Mouse (Mus musculus) layer of hippocampus, postnatal 36 days (tissue): ENCODE data around the gene Gm21905. TPM values are rescaled to one million over a fixed set of nuclear protein-coding genes. Genes with fewer than 3 reads are reported as not detected.

Experiments
- total RNA-seq, 2 experiments: library from RNA; stranded (reverse); gene quantifications; 2 replicates each; pipeline ENCODE4 v1.2.3; 2021

Gm21905 gene
- total RNA-seq, 2 experiments from 2014 or later = not detected

Other genes with a start within 250 kb of the Gm21905 start
- 100 to 1,000 TPM; 163 to 183 TPM for gene Atp8a1, start 99.0 kb downstream of the Gm21905 start, total RNA-seq
- gene Gm5108, start 4.8 kb downstream of the Gm21905 start, total RNA-seq = not detected
- gene Grxcr1, start 85.4 kb upstream of the Gm21905 start, total RNA-seq = not detected